ENCODE assay signal across 8 mouse cellular contexts in the genomic region with DNA sequence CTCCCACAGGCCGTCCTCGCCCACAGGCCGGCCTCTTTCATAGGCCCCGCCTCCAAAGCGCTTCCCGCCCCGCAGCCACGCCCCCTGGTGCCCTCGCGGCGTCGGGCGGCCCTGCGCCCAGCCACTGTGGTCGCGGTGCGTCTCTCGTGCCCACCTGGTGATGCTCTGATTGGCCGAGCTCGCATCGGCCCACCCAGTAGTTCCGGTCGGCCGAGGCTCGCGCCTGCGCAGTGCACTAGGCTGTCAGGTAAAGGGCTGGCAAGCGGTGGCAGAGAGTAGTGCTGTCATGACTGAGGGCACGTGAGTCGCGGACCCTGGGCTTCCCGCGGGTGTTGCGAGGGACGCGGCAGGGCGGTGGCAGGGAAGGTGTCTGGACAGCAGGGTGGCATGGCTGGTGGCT. TPM values are rescaled to one million over a fixed set of nuclear protein-coding genes. Genes with fewer than 3 reads are reported as not detected.
DNase-seq lines count a peak whose midpoint lies in the region; ATAC-seq lines count a peak whose summit lies in the region.

Lss (plus strand) TSS at position 214 of the 400 bp plus-strand sequence.

- intact Hi-C loops in gastrocnemius, postnatal 14 days (cut with DNase I; ENCODE audit: low total_unique reads) = no loop called here
- intact Hi-C loops in left cerebral cortex, postnatal 10 days (cut with DNase I) = no loop called here

- DNase-seq in adrenal gland, adult (ENCODE audit: inconsistent age in 2 of 2, low spot score in 1 of 2) = peak; percentile 99
- peak; percentile 97 for DNase-seq in embryo, embryonic 10.5 days (ENCODE audit: low spot score)
- DNase-seq in gastrocnemius, postnatal 14 days = peak; percentile 95
- DNase-seq in left cerebral cortex, postnatal 10 days (ENCODE audit: extremely low spot score in 1 of 2, low spot score in 2 of 2) = peak; percentile 95 to 97
- peak; percentile 98 for DNase-seq in right cerebral cortex, postnatal 25 days
- DNase-seq in urinary bladder, postnatal 4 days (ENCODE audit: low spot score in 2 of 2) = peak; percentile 95

- ATAC-seq in inflammation-experienced regulatory T-cells, adult 6 months = peak; percentile 99
- peak; percentile 99 for ATAC-seq in megakaryocyte-erythroid progenitor cell, adult 5-6 weeks (replicated peaks; ENCODE audit: low FRiP score, low TSS enrichment, poor library complexity, severe bottlenecking)

RNA-seq across cellular contexts. Expression of gene Lss, which starts in this region (rescaled TPM):
- 1 to 10 TPM; 4.5 to 6.9 TPM for total RNA-seq in gastrocnemius, postnatal 14 days (2021)
- 10 to 100 TPM in 2 of 3 experiments, 1 to 10 TPM in 1; 9.7 to 17.3 (median 12.5) TPM for polyA plus RNA-seq in inflammation-experienced regulatory T-cells, adult 6 months (2017; shearing (Covaris generic))
- total RNA-seq in left cerebral cortex, postnatal 10 days (2021) = 10 to 100 TPM; 70.9 to 71.3 TPM
- total RNA-seq in megakaryocyte-erythroid progenitor cell, adult 5-6 weeks (2014; fragmentation: Nextera tagmentation) = 7.5 and 11.4 TPM in 2 replicates
- 9.9 and 15.6 TPM in 2 replicates for total RNA-seq in megakaryocyte-erythroid progenitor cell, adult 5-6 weeks (2017)

Comparison
In these comparisons a context has a peak if more than half of its experiments do, and no peak if none do; other contexts are left out.
1. Peak in every context shown above with its lines: DNase-seq and ATAC-seq.
2. RNA of gene Lss (total RNA-seq): 70.9 to 71.3 TPM in left cerebral cortex, postnatal 10 days; 7.5 to 15.6 TPM in megakaryocyte-erythroid progenitor cell, adult 5-6 weeks and 4.5 to 6.9 TPM in gastrocnemius, postnatal 14 days; every median in the first group is over 4 times any median in the second.